Mouse (Mus musculus): ENCODE data around the gene Fpgt. TPM values are rescaled to one million over a fixed set of nuclear protein-coding genes. Genes with fewer than 3 reads are reported as not detected.

Fpgt gene
- 10 to 100 TPM; 38.9 to 48.3 TPM for polyA plus RNA-seq (2017; shearing (Covaris generic))

GRCm38 (mm10) chr3:155093116-155093956, at the start of gene Fpgt, which contains the start of gene Lrriq3:
Fpgt (minus strand) TSS chr3:155093403.
Lrriq3 (plus strand) TSS chr3:155093434.

DNA sequence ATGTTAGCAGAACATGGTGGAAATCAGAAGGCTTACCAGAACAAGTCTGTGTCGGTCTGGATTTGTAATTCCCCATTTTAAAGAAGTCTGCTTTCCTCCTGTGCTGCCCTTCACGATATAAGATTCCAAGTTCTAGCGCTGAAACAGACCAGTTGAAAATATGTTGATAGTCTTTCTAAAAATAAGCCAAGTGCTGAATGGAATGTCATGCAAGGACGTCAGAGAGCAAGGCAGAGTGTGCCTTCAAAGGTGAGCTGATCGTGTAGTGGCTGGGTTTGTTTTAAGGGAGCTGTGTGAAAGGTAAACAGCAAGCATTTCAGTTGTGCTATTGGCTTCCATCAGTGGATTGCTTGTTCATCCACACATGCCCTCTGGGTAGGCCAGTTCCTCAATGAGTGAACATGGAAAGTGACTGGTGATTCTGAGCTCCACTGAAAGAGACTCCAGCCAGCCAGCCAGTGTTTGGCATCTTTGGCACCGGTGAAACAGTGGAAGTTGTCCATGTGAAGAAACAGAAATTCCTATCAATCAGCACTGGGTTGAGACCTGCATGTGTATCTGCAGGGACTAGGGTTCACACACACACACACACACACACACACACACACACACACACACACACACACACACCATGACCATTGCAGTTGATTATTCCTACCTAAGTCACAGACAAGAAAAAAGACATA, 37.8 kb downstream of the Fpgt start, which contains the start of gene Tnni3k:
Tnni3k (minus strand) TSS at position 177 of the 686 bp plus-strand sequence.

Other genes with a start within 250 kb of the Fpgt start
- gene Tnni3k, start 38.0 kb downstream of the Fpgt start, polyA plus RNA-seq (2017; shearing (Covaris generic)), result under 1 TPM; 0.05 to 0.12 TPM
- gene Lrriq3, start within 50 bp of the Fpgt start, polyA plus RNA-seq (2017; shearing (Covaris generic)), result 1 to 10 TPM in 1 of 2 experiments, under 1 TPM in 1; 0.24 to 2.1 TPM

All from inflammation-experienced regulatory T-cells (primary cell).